Mouse (Mus musculus): ENCODE data around the gene Mymk. TPM values are rescaled to one million over a fixed set of nuclear protein-coding genes. Genes with fewer than 3 reads are reported as not detected.

Mymk gene
- polyA plus RNA-seq, 1 experiment from 2014 or later, result 0.17 TPM

DNA sequence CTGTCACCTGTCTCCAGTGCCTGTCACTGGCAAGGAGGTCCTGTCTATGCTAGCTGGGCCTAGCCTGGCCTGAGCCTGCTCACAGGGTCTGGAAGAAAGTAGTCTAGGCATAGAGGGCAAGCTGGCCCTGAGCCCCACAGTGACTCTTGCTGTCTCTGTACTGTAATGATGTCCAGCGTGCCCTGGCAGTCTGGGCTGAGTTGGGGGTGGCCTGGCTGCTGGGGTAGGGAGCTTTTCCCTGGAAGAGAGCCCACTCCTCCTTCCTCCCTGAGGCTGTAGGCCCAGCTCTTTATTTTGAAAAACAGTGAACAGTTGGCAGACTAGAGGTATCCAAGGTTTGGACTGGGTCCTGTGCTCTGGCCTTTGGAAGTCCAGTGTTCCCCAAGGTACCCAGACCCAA lies 50.9 kb downstream of the Mymk start:
- 81% methylated on average over 1 of the region's 1 CpGs for WGBS
- peaks cover 44% of the 10 kb centered on the region for H3K36me3 ChIP-seq

DNA sequence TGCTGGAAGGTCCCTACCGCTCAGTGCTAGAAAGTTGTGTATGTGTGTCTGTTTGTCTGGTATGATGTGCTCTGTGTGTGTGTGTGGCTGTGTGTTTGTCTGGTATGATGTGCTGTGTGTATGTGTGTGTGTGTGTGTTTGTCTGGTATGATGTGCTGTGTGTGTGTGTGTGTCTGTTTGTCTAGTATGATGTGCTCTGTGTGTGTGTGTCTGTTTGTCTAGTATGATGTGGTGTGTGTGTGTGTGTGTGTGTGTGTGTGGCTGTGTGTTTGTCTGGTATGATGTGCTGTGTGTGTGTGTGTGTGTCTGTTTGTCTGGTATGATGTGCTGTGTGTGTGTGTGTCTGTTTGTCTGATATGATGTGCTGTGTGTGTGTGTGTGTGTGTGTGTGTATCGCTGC lies 52.4 kb downstream of the Mymk start:
- ATAC-seq (ENCODE audit: insufficient number of reproducible peaks, low FRiP score), result no peak
- no peaks in the 10 kb centered on the region for H3K9me3 ChIP-seq (replicated peaks)
- peaks cover 60% of the 10 kb centered on the region for H3K36me3 ChIP-seq
- H3K27ac ChIP-seq (ENCODE audit: poor library complexity, severe bottlenecking), result no peak overlapping the region
- H3K27me3 ChIP-seq (replicated peaks), result peaks cover 5% of the 10 kb centered on the region; the same call in 1 of the 2 replicates
- WGBS, result 86% methylated on average over 2 of the region's 2 CpGs
- H3K4me1 ChIP-seq (replicated peaks), result no peaks in the 10 kb centered on the region
- H3K9ac ChIP-seq, result no peak overlapping the region
- H3K4me2 ChIP-seq, result no peak overlapping the region
- H3K4me3 ChIP-seq, result no peak overlapping the region

More for the DNA sequence above, 50.9 kb downstream of the Mymk start:
- H3K9ac ChIP-seq, result no peak overlapping the region
- no peak for ATAC-seq (ENCODE audit: insufficient number of reproducible peaks, low FRiP score)
- H3K4me2 ChIP-seq, result no peak overlapping the region
- no peaks in the 10 kb centered on the region for H3K9me3 ChIP-seq (replicated peaks)
- peaks cover 21% of the 10 kb centered on the region; the same call in 1 of the 2 replicates for H3K27me3 ChIP-seq (replicated peaks)
- H3K4me3 ChIP-seq, result no peak overlapping the region
- H3K27ac ChIP-seq (ENCODE audit: poor library complexity, severe bottlenecking), result no peak overlapping the region
- H3K4me1 ChIP-seq (replicated peaks), result no peaks in the 10 kb centered on the region

DNA sequence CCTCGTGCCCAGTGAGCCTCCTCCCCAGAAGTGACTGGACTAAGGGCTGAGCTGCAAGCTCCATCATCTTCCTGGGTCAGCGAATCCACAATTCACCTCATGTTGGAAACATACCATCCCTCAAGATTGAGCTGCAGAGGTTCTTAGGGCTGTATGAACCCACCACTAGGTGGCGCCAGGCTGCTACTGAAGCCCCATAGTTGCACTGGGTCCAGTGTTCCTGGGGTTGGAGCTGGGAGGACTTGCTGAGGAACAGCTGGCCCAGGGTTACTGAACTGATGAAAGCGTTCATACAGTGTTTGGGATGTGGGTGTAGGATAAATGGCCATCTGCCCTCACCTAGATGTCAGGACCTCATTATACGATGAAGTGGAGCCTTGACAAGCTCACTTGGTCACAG lies 54.2 kb downstream of the Mymk start:
- H3K27ac ChIP-seq (ENCODE audit: poor library complexity, severe bottlenecking), result no peak overlapping the region
- no peaks in the 10 kb centered on the region for H3K27me3 ChIP-seq (replicated peaks)
- WGBS, result 52% methylated on average over 5 of the region's 5 CpGs
- no peak overlapping the region for H3K4me2 ChIP-seq
- no peak overlapping the region for H3K9ac ChIP-seq
- H3K4me1 ChIP-seq (replicated peaks), result no peaks in the 10 kb centered on the region
- no peaks in the 10 kb centered on the region for H3K9me3 ChIP-seq (replicated peaks)
- no peak for ATAC-seq (ENCODE audit: insufficient number of reproducible peaks, low FRiP score)
- H3K4me3 ChIP-seq, result no peak overlapping the region
- peaks cover 71% of the 10 kb centered on the region for H3K36me3 ChIP-seq

Other genes starting within 250 kb of the Mymk start
- gene Abo, start 207.2 kb downstream of the Mymk start, polyA plus RNA-seq (2016; fragmentation: Nextera tagmentation; extraction: Ambion mirVana), result not detected in 2 replicates
- 16.0 and 18.6 TPM in 2 replicates for gene Surf6, start 169.3 kb downstream of the Mymk start, polyA plus RNA-seq (2016; fragmentation: Nextera tagmentation; extraction: Ambion mirVana)
- gene Med22, start 161.5 kb downstream of the Mymk start, polyA plus RNA-seq (2016; fragmentation: Nextera tagmentation; extraction: Ambion mirVana), result 38.4 and 38.9 TPM in 2 replicates
- gene Rpl7a, start 161.4 kb downstream of the Mymk start, polyA plus RNA-seq (2016; fragmentation: Nextera tagmentation; extraction: Ambion mirVana), result 333 and 341 TPM in 2 replicates
- 30.5 and 31.4 TPM in 2 replicates for gene Surf2, start 155.8 kb downstream of the Mymk start, polyA plus RNA-seq (2016; fragmentation: Nextera tagmentation; extraction: Ambion mirVana)
- 39.2 and 40.5 TPM in 2 replicates for gene Surf1, start 155.6 kb downstream of the Mymk start, polyA plus RNA-seq (2016; fragmentation: Nextera tagmentation; extraction: Ambion mirVana)
- 202 and 205 TPM in 2 replicates for gene Surf4, start 138.3 kb downstream of the Mymk start, polyA plus RNA-seq (2016; fragmentation: Nextera tagmentation; extraction: Ambion mirVana)
- gene Stkld1, start 138.1 kb downstream of the Mymk start, polyA plus RNA-seq (2016; fragmentation: Nextera tagmentation; extraction: Ambion mirVana), result 0.19 and 0.20 TPM in 2 replicates
- 27.7 and 29.6 TPM in 2 replicates for gene Rexo4, start 107.8 kb downstream of the Mymk start, polyA plus RNA-seq (2016; fragmentation: Nextera tagmentation; extraction: Ambion mirVana)
- gene Adamts13, start 98.8 kb downstream of the Mymk start, polyA plus RNA-seq (2016; fragmentation: Nextera tagmentation; extraction: Ambion mirVana), result not detected in 2 replicates
- gene Cacfd1, start 62.3 kb downstream of the Mymk start, polyA plus RNA-seq (2016; fragmentation: Nextera tagmentation; extraction: Ambion mirVana), result 40.0 and 41.6 TPM in 2 replicates
- 0.10 and 0.47 TPM in 2 replicates for gene Slc2a6, start 44.2 kb downstream of the Mymk start, polyA plus RNA-seq (2016; fragmentation: Nextera tagmentation; extraction: Ambion mirVana)
- gene Adamtsl2, start 7.2 kb upstream of the Mymk start, polyA plus RNA-seq (2016; fragmentation: Nextera tagmentation; extraction: Ambion mirVana), result 10.9 and 12.2 TPM in 2 replicates
- gene Fam163b, start 70.3 kb upstream of the Mymk start, polyA plus RNA-seq (2016; fragmentation: Nextera tagmentation; extraction: Ambion mirVana), result 0.50 and 0.56 TPM in 2 replicates
- gene Dbh, start 93.1 kb upstream of the Mymk start, polyA plus RNA-seq (2016; fragmentation: Nextera tagmentation; extraction: Ambion mirVana), result 0.15 and 0.28 TPM in 2 replicates
- 19.0 and 22.5 TPM in 2 replicates for gene Sardh, start 176.2 kb upstream of the Mymk start, polyA plus RNA-seq (2016; fragmentation: Nextera tagmentation; extraction: Ambion mirVana)

Measured in heart, embryonic 12.5 days (tissue).